Mouse (Mus musculus) gastrocnemius, postnatal 14 days (tissue): Measurements from ENCODE around the gene Atf7ip. TPM values are rescaled to one million over a fixed set of nuclear protein-coding genes. Genes with fewer than 3 reads are reported as not detected.
A peak's percentile ranks its signal among the peaks of the same experiment; 100 is the strongest.

Source experiments
- DNase-seq: peaks from one replicate; pipeline ENCODE4 v3.0.0; 2021; ENCODE audit warnings: mixed read lengths
- intact Hi-C: fragments of 180-260 bp; cut with DNase I; formaldehyde crosslinking; loops from one replicate; pipeline ENCODE4 v1.15.1; 2025; ENCODE audit warnings: low total_unique reads
- total RNA-seq, 2 experiments: library from RNA; stranded (reverse); gene quantifications; 2 replicates each; pipeline ENCODE4 v1.2.3; 2021

Gene Atf7ip
- total RNA-seq, 2 experiments from 2014 or later = 32.8 to 51.9 TPM

GRCm38 (mm10) chr6:136517221-136517620 is 11.3 kb downstream of the Atf7ip start:
- no peak for DNase-seq
- intact Hi-C loops = loop anchor here (2.0 to 10.0 kb wide), 2 partner anchors 46 to 92 kb away; no protein-coding TSS in a partner anchor

DNA sequence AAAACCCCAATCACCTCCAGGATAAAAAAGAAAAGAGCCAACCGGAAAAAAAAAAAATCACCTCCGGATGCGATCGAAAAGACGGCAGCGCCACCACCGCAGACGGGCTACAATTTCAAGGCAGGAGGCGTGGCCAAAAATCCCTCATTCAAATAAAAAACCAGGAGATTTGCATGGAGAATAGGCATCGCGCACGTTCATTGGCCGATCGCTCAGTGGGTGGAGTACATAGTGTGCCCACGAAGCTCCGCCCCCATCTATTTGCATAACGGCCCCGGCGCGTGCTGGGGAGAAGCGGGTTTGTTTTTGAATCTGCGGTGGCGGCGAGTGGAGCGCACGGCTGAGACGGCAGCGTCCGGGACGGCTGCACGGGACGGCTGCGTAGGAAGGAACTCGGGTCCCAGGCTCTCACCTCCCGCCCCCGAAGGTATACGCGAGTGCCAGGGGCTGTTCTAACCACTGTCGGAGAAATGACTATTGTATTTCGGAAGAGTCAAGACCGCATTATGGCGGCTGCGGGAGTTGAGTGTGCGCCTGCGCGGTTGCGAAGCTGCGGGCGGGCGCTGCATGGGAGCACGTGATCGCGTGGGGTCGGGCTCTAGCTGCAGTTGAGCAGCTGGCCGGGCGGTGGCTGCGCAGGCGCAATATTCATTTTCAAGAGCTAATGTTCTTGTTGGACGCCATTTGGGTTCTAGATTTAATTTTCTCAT is 12.7 kb downstream of the Atf7ip start:
- DNase-seq = peak; percentile 96
- intact Hi-C loops = loop anchor here (10.0 kb wide), 1 partner anchor 94 kb away; no protein-coding TSS in a partner anchor

GRCm38 (mm10) chr6:136519254-136519653 is 13.3 kb downstream of the Atf7ip start:
- intact Hi-C loops = loop anchor here (10.0 kb wide), 1 partner anchor 94 kb away; no protein-coding TSS in a partner anchor
- DNase-seq = no peak

DNA sequence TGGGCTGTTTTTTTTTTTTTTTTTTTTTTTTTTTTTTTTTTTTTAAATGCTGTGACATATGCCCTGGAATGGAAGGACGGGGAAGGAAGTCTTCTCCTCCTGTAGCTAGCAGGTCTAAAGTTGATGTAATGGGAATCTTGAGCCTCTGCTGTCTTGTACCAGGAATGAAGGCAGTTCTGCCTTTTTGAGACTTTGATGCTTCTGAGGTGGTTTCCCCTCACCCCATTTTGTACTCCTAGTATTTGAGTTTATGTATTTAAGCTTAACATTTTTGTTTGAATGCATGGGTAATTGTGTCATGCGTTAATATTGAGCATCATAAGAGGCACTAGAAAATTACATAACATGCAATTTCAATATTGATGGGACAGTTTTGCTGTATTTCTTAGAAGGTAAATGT is 14.4 kb downstream of the Atf7ip start:
- no peak for DNase-seq
- intact Hi-C loops = no loop called here

- intact Hi-C loops = no loop called here
- DNase-seq = no peak
Measured at GRCm38 (mm10) chr6:136521681-136522080, 15.7 kb downstream of the Atf7ip start.

GRCm38 (mm10) chr6:136522658-136523057 is 16.7 kb downstream of the Atf7ip start:
- no peak for DNase-seq
- intact Hi-C loops = no loop called here

DNA sequence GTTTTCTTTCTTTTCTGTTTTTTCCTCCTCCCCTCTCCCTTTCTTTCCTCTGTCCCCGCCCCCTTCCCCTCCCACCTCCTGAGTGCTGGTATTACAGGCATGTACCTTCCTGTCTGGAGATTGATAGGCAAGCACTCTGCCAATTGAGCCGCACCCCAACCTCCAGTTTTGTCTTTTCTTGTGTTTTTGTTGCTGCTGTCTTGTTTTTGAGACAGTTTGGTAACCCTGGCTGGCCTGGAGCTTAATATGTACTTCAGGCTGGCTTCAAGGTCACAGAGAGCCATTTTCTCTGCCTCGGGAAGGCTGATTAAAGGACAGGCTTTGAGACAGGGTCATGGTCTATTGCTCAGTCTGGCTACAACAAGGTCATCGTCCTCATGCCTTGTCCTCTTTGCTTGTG is 18.8 kb downstream of the Atf7ip start:
- no peak for DNase-seq
- intact Hi-C loops = no loop called here

DNA sequence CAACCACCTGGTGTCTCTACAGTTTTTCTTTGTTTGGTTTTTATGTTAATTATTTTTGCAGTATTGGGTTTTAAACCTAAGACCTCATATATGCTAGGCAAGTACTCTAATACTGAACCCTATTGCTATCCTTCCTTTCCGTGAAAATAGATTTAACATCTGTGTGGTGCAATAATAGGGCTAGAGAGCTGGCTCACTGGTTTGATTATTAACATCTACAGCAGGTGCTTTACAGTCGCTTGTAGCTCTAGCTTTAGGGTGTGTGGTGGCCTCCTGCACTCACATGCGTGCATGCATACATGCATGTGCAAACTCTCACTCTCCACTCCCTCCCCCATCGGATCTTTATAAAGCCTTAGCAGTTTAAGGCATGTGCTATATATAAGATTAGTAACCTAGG is 19.6 kb downstream of the Atf7ip start:
- intact Hi-C loops = no loop called here
- DNase-seq = no peak

DNA sequence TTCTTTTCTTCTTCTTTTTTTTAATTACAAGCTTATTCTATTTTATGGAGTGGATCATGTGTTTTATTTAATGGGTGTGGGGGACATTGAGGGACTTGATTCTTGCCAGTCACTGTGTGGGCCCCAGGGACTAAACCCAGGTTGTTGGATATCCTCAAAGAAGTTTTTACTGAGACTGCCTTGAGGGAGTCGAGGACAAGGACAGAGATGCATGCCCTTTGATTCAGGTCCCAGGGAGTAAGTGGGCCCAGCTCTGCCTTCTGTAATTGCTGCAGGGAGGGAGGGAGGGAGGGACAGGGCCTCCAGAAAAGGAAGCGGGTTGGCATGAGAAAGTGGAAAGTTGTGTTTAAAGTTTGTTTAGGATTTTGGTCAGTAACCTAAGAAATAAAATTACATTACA is 23.2 kb downstream of the Atf7ip start:
- DNase-seq = no peak
- intact Hi-C loops = no loop called here

GRCm38 (mm10) chr6:136531792-136532230 is 25.8 kb downstream of the Atf7ip start:
- DNase-seq = peak; percentile 13
- intact Hi-C loops = no loop called here

GRCm38 (mm10) chr6:136532535-136533291 is 26.7 kb downstream of the Atf7ip start:
- intact Hi-C loops = no loop called here
- peak; percentile 69 for DNase-seq

GRCm38 (mm10) chr6:136533804-136534203 is 27.8 kb downstream of the Atf7ip start:
- DNase-seq = no peak
- intact Hi-C loops = no loop called here

DNA sequence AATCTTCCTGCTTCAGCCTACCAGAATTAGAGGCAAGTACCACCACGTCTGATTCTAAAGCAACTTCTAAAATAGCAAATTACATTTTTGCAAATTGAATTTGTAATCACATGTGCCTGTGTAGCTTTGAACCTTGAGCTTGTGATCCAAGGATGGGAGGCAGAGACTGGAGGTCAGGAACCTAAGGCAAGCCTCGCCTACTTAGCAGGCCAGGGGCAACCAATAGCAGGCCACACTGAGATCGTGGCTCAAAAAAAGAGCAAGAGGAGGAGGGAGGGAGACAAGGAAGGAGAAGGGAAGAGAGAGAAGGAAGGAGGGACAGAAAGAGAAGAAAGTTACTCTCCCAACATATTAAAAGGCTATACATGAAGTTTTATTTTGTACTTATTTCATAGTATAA is 28.5 kb downstream of the Atf7ip start:
- intact Hi-C loops = no loop called here
- no peak for DNase-seq

- DNase-seq = no peak
- intact Hi-C loops = no loop called here
Measured at GRCm38 (mm10) chr6:136535176-136535575, 29.2 kb downstream of the Atf7ip start.

DNA sequence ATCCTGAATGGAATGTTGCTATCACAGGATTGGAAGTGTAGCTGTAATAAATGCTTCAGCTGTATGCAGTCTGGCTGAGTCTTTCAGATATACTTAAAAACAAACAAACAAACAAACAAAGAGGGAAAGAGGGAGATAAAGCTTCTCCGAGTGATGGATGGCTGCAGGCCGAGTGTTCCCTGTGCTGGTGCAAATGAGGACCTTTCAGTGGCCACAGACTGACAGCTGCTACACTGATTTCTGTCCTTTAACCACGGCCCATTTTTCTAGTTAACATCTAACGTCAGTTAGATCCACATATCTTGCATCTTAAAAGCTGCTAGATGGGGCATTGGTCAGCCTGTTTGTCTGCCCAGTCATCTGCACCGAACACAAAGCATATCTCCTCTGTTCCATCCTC is 30.2 kb downstream of the Atf7ip start:
- intact Hi-C loops = no loop called here
- DNase-seq = no peak

DNA sequence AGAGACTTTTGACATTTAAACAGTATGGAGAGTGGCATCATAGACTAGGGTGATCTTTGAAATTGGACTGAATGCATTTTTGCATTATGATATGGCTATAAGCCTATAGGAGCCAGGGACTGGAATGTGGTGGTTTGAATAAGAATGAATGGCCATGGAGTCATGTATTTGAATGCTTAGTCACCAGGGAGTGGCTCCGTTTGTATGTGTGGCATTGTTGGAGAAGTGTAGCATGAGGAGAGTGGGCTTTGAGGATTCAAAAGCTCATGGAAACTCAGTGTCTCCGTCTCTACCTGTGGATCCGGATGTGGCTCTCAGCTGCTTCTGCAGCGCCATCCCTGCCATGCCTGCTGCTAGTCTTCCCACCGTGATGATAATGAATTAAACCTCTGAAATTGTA is 35.4 kb downstream of the Atf7ip start:
- intact Hi-C loops = no loop called here
- no peak for DNase-seq

- no peak for DNase-seq
- intact Hi-C loops = no loop called here
Measured at GRCm38 (mm10) chr6:136542105-136542504, 36.1 kb downstream of the Atf7ip start.

DNA sequence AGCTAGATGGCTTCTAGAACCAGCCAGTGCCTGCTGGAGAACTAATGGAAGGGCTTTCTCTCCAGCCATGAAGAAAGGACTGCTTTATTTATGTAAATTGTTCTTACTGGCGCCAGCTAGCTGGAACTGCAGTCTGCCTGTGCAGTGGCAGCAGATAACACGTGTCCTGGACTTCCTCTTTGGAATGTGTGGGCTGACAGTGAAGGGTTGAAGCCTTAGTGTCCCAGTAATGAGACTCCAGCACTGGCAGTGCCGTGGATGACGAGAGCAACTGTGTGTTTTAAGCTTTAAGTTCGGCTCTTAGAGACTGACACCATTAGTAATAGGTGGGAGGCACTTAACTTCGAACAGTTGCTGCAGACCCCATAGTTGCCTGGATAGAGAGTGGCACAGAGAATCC is 37.2 kb downstream of the Atf7ip start:
- DNase-seq = peak; percentile 46
- intact Hi-C loops = no loop called here

- intact Hi-C loops = no loop called here
- no peak for DNase-seq
Measured at GRCm38 (mm10) chr6:136545284-136545870, 39.4 kb downstream of the Atf7ip start.

DNA sequence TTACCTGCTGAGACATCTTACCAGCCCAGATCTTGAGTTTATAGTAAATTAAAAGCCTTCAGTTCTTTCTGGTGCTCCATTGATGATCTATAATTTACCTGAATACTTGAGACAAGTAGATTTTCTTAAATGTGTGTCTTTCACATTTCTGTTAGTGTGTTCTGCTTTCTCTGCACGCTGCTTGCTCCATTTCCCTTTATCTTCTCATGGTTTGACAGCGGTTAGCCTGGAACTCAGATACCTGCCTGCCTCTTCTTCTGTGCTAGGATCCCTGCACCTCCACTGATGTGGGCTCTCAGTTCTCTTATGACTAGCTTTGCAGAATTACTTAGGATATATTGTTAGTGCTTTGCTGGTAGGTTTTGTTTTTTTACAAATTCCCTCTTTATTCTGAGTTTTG is 40.3 kb downstream of the Atf7ip start:
- intact Hi-C loops = no loop called here
- DNase-seq = no peak

GRCm38 (mm10) chr6:136546987-136547386 is 41.0 kb downstream of the Atf7ip start:
- DNase-seq = no peak
- intact Hi-C loops = no loop called here
